Mouse (Mus musculus) kidney, adult 8-10 months (tissue): ENCODE measurements around the gene Cyp2d22.
A peak's percentile ranks its signal among the peaks of the same experiment; 100 is the strongest.

Experiments
- DNase-seq, 2 experiments: peaks; one replicate each; pipeline ENCODE4 v3.0.0; 2022

The Cyp2d22 gene

DNA sequence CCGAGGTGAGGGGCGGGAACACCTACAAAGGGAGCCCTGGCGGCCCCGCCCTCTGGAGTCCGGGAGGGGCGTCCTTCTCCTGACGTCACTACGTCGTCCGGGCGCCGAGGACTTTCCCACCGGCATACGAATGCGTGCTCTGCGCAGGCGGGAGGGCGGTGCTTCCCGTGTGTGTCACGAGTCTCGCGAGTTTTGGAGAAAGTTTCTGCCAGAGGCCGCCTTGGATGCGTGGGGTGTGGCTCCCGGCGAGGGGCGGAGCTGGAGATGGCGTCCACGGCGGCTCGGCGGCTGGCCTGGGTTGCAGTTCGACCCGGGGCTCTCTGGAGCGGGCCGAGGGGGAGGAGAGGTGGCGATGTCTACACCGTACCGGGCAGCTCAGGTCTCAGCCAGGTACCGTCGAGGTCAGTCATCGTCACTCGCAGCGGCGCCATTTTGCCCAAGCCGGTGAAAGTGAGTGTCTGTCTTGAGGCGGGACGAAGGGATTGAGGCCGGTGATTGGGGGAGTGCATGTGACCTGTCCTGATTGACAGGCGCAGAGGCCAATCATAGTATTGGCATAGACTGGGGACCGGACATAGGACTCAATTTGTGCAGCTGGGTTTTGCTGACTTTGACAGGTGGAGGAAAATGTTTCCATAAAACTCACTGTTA lies 34.1 kb downstream of the Cyp2d22 start:
- peak; percentile 98 for DNase-seq

- DNase-seq: no peak
These were observed 35.1 kb downstream of the Cyp2d22 start for GRCm38 (mm10) chr15:82344971-82345370.

- peak; percentile 73 to 81 for DNase-seq
These were observed 36.4 kb downstream of the Cyp2d22 start for GRCm38 (mm10) chr15:82343368-82344287.

DNA sequence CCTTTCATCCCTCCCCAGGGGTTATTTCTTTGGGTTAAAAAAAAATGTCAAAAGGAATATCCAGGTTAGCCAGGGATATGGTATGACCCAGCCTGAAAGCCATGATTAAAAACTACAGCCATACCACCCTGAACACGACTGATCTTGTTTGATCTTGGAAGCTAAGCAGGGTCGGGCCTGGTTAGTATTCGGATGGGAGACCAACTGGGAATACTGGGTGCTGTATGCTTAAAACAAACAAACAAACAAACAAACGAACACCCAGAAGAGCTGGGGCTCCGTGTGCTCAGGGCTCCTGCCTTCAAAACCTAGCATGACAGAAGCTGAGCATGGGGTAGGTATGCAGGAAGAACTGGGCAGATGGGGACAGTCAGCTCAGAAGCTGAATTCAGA lies 37.5 kb downstream of the Cyp2d22 start:
- no peak for DNase-seq

- no peak for DNase-seq
These were observed 38.2 kb downstream of the Cyp2d22 start for GRCm38 (mm10) chr15:82341675-82342542.

DNA sequence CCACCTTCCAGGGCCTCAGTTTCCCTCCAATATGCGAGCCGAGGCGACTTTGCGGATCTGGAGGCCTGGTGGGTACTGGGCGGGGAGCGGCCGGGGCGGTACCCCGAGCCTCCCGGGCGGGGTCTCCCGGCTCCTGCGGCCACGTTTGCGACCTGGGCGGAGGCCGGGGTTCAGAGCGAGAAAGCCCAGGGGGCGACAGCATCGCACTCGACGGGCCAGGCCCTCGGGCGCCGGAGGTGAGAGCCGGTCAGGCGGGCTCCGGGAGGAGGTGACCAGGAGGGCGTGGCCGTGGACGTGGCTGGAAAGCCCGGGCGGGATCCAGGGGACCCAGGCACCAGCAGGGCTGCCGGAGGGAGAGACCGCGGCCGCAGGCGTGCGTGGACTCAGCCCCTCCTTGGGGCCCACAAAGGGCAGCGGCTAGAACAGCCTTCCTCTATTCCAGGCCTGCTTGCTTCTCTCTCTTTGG lies 39.0 kb downstream of the Cyp2d22 start:
- DNase-seq: no peak

- DNase-seq: no peak
These were observed 39.5 kb downstream of the Cyp2d22 start for GRCm38 (mm10) chr15:82340414-82341035.

GRCm38 (mm10) chr15:82339634-82340254 lies 40.3 kb downstream of the Cyp2d22 start:
- no peak for DNase-seq

DNA sequence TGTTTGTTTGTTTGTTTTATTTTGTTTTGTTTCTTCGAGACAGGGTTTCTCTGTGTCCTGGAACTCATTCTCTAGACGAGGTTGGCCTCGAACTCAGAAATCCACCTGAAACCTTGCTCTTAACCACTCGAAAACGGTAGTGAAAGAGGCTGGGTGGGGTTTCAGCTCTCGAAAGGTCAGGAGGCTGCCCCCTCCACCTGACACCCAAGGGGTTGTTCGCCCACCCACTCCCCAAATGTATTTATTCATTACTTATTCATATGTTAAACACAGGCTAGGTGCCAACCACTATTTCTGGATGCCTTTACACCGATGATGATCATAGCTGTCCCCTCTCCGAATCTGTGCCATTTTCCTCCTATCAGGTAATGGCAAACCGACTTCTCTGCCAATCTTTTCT lies 40.9 kb downstream of the Cyp2d22 start:
- DNase-seq: no peak

DNA sequence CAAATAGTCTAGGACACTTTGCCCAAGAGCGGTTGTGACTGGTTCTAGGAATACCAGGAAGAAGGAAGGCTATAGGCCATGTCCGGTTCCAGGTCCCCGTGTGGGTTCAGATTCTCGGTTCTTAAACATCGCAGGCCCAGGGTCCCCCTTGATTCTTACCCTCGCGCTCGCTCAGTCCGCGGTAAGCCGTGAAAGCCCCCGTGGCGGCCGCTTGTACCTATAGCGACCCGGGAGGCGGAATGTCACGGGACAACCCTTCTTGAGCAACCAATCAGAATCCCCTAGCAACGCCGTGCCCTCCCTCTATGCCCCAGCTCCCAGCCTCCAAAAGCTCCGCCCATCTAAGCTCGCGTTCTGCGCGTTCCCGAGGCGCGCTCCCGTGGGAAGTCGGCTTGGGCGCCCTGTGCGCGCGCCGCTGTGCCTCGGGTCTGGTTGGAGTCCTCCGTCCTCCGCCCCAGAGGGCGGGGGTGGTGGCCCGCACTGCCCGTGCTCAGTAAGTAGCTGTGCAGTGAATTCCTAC lies 41.4 kb downstream of the Cyp2d22 start, which contains the start of the genes Naga, Pheta2 and Smdt1:
Gene Naga, minus strand, starts transcription at position 333 of the 520 bp plus-strand sequence.
Gene Pheta2, plus strand, starts transcription at position 350 of the 520 bp plus-strand sequence.
Gene Smdt1, plus strand, starts transcription at position 367 of the 520 bp plus-strand sequence.
- DNase-seq: peak; percentile 96 to 97

- DNase-seq: no peak
These were observed 42.2 kb downstream of the Cyp2d22 start for GRCm38 (mm10) chr15:82337875-82338274.

DNA sequence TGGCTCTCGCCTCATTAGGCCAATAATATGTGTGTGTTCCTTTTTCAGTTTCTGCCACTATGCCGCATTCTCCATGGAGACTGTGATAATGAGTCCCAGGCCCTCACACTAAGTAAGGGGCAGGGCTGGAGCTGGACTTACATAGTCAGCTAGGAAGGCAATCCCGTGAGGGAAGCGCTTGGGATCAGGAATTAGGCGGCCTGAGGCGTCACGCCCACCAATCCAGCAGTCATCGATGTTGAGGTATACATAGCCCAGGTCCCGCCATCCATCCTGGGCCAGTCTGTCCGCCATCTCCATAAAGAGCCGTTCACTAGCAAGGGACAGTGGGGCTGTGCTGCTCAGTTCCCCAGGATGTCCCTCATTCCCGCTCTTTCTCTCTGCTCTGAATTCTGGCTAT lies 43.4 kb downstream of the Cyp2d22 start:
- no peak for DNase-seq

DNA sequence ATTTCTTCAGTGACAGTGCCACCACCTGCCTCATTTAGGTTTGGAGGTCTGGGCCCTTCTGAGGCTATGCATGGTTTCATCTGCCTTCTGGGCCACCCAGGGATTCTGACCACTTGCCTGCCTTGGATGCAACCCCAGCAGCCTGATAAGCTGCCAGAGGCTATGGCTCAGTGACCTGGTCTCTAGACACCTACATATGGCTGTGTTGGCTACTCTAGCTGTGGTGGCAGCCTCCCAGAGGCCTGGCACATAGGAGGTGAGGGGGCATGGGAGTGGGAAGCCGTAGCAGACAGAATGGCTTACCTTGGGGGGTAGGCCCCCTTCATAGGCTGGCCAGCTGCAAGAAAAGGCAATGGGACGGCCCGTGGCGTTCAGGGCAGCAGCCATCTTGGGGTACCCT lies 44.9 kb downstream of the Cyp2d22 start:
- DNase-seq: no peak

DNA sequence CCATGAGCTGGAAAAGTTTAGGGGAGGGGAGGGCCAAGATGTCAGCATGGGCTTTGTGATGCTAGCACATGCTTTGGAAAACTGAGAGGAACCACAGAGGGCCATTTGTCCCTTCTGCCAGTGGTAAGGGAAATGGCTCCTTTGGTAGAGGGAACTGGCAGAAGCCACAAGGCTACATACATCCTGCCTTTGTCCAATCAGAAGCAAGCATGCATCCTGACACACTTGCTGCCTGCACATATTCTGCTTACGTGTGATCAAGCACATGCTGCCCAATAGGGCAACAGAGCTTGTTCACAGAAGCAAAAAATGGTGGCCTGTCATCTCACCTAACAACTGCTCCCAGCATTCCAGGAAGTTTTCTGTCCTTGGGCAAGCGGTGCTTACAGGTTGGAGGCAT lies 54.7 kb downstream of the Cyp2d22 start:
- DNase-seq: no peak

- DNase-seq: no peak
These were observed 57.9 kb downstream of the Cyp2d22 start for GRCm38 (mm10) chr15:82322195-82322594.
